8 mouse cellular contexts compared by ENCODE assay signal in genomic region chr9:3258396-3259300, GRCm38 (mm10).
DNase-seq lines count a peak whose midpoint lies in the region; ATAC-seq and TF ChIP-seq lines count a peak whose summit lies in the region.

No protein-coding gene starts in this region.

- H3K4me2 ChIP-seq in forebrain, embryonic 13.5 days: no peak overlapping the region
- H3K4me2 ChIP-seq in hindbrain, embryonic 11.5 days (replicated peaks; ENCODE audit: low read depth, low read length): no peak overlapping the region

- H3K36me3 ChIP-seq in forebrain, embryonic 13.5 days (ENCODE audit: poor library complexity, severe bottlenecking): no peaks in the 10 kb centered on the region
- H3K36me3 ChIP-seq in hindbrain, embryonic 11.5 days (ENCODE audit: control insufficient read depth, insufficient read depth, low read length): no peaks in the 10 kb centered on the region

- no peak overlapping the region for H3K9ac ChIP-seq in forebrain, embryonic 13.5 days
- H3K9ac ChIP-seq in hindbrain, embryonic 11.5 days (ENCODE audit: low read depth, low read length): no peak overlapping the region

- peaks cover 72% of the 10 kb centered on the region for H3K9me3 ChIP-seq in forebrain, embryonic 13.5 days (replicated peaks)
- peaks cover 11% of the 10 kb centered on the region for H3K9me3 ChIP-seq in hindbrain, embryonic 11.5 days (ENCODE audit: control insufficient read depth, low read length)

- H3K27me3 ChIP-seq in forebrain, embryonic 13.5 days: no peaks in the 10 kb centered on the region
- H3K27me3 ChIP-seq in hindbrain, embryonic 11.5 days (ENCODE audit: control insufficient read depth, insufficient read depth, low read length): no peaks in the 10 kb centered on the region

- WGBS in forebrain, embryonic 13.5 days: 65% methylated on average over 10 of the region's 10 CpGs
- 78% methylated on average over 10 of the region's 10 CpGs for WGBS in hindbrain, embryonic 11.5 days

- H3K4me1 ChIP-seq in forebrain, embryonic 13.5 days: no peaks in the 10 kb centered on the region
- no peaks in the 10 kb centered on the region for H3K4me1 ChIP-seq in hindbrain, embryonic 11.5 days (replicated peaks; ENCODE audit: control insufficient read depth, insufficient read depth, low read length)

- no peak for TF ChIP-seq POLR2A in brain, embryonic 14.5 days (IDR thresholded peaks at IDR 0.05; ENCODE audit: borderline replicate concordance, extremely low read depth, insufficient read depth, insufficient read length, poor library complexity, severe bottlenecking)

- DNase-seq in left cerebral cortex, adult 2 months (ENCODE audit: extremely low spot score in 1 of 2, low spot score in 2 of 2): peak; percentile 43 to 60
- DNase-seq in left cerebral cortex, adult 8-10 months (ENCODE audit: low spot score in 2 of 2): no peak
- peak; percentile 73 for DNase-seq in brain, embryonic 14.5 days (ENCODE audit: low read depth)
- DNase-seq in hindbrain, embryonic 11.5 days (ENCODE audit: low spot score): peak; percentile 99
- DNase-seq in left cerebral cortex, postnatal 14 days (ENCODE audit: low spot score in 2 of 2): peak; percentile 20 to 54
- DNase-seq in right cerebral cortex, postnatal 4 days: peak; percentile 83

- intact Hi-C loops in left cerebral cortex, adult 2 months (cut with DNase I): no loop called here
- intact Hi-C loops in left cerebral cortex, postnatal 14 days (cut with DNase I): no loop called here

- peak; percentile 100 for ATAC-seq in forebrain, embryonic 13.5 days
- peak; percentile 99 for ATAC-seq in hindbrain, embryonic 11.5 days (ENCODE audit: low FRiP score)
- ATAC-seq in megakaryocyte-erythroid progenitor cell, adult 5-6 weeks (replicated peaks; ENCODE audit: low FRiP score, low TSS enrichment, poor library complexity, severe bottlenecking): peak; percentile 100

- no peak overlapping the region for H3K4me3 ChIP-seq in left cerebral cortex, adult 2 months
- no peak overlapping the region for H3K4me3 ChIP-seq in forebrain, embryonic 13.5 days
- H3K4me3 ChIP-seq in hindbrain, embryonic 11.5 days (ENCODE audit: low read depth, low read length): no peak overlapping the region

- H3K27ac ChIP-seq in left cerebral cortex, adult 2 months: no peak overlapping the region
- no peak overlapping the region for H3K27ac ChIP-seq in forebrain, embryonic 13.5 days
- no peak overlapping the region for H3K27ac ChIP-seq in hindbrain, embryonic 11.5 days (ENCODE audit: low read depth, low read length)

- TF ChIP-seq CTCF in left cerebral cortex, adult 2 months (IDR thresholded peaks at IDR 0.05): no peak
- no peak for TF ChIP-seq CTCF in brain, embryonic 14.5 days (IDR thresholded peaks at IDR 0.05; ENCODE audit: borderline replicate concordance, extremely low read depth, insufficient read depth, insufficient read length)

Comparison
In these comparisons a context has a peak if more than half of its experiments do, and no peak if none do; other contexts are left out.
1. DNase-seq: peak in left cerebral cortex, adult 2 months (2 of 2), brain, embryonic 14.5 days (single experiment), hindbrain, embryonic 11.5 days (single experiment), left cerebral cortex, postnatal 14 days (2 of 2) and right cerebral cortex, postnatal 4 days (single experiment); none in left cerebral cortex, adult 8-10 months (0 of 2).
2. Peak in every context shown above with its lines, with median percentiles within 50 percentile points of each other: ATAC-seq.